Mouse (Mus musculus): ENCODE results near the gene Lrrk2.

GRCm38 (mm10) chr15:91755756-91756155, 82.8 kb downstream of the Lrrk2 start:
- TF ChIP-seq CTCF (IDR thresholded peaks at IDR 0.05; ENCODE audit: low read depth) (no peak), EP300 (optimal IDR thresholded peaks at IDR 0.05) (no peak)
